Mouse (Mus musculus): ENCODE data around the gene Stard5. TPM values are rescaled to one million over a fixed set of nuclear protein-coding genes. Genes with fewer than 3 reads are reported as not detected.

The Stard5 gene
- polyA plus RNA-seq, 1 experiment from 2014 or later: 12.0 TPM

DNA sequence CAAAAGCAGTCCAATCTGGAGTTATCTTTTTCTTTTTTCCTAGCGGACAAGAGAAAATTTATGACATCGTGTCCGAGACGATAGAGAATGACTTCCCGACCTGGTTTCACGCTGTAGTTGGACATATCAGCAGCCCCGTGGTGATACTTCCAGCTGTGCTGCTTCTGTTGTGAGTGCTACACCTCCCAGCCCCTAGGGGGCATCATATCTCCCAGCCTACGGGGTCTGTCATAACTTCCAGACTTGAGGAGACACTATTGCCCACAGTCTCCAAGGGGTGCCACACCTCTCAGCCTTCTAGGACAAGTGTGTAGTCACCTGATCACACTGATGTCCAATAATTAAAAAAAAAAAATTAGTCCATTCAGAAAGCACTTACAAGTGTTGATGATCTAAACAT is 15.9 kb upstream of the Stard5 start:
- H3K9ac ChIP-seq (replicated peaks): no peak overlapping the region
- no peak overlapping the region for H3K4me2 ChIP-seq (replicated peaks)
- H3K9me3 ChIP-seq: no peaks in the 10 kb centered on the region
- H3K36me3 ChIP-seq: no peaks in the 10 kb centered on the region
- 89% methylated on average over 8 of the region's 8 CpGs for WGBS
- H3K4me1 ChIP-seq: no peaks in the 10 kb centered on the region
- no peak overlapping the region for H3K4me3 ChIP-seq
- no peaks in the 10 kb centered on the region for H3K27me3 ChIP-seq
- ATAC-seq (ENCODE audit: low FRiP score, low read depth): no peak
- H3K27ac ChIP-seq (replicated peaks): no peak overlapping the region

DNA sequence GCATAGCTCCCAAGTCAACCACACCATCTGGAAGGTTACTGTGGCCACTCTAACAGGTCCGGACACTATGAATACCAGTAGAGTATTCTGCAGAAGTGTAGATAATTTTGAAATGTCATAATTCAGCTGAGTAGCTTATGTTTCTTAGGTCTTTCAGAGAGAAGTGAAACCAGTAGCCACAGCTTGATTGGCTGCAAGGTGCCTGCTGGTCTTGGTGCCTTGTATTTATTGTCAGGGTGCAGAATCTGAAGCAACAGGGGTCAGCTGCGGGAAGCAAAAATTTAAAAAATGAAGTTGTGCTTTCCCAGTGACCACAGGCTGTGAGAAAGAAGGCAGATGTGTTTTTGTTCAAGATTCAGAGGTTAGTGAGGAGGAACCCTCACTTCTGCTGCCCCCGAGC is 15.5 kb upstream of the Stard5 start:
- H3K4me2 ChIP-seq (replicated peaks): no peak overlapping the region
- no peak for ATAC-seq (ENCODE audit: low FRiP score, low read depth)

GRCm38 (mm10) chr7:83618709-83619108 is 13.1 kb upstream of the Stard5 start:
- WGBS: 85% methylated on average over 1 of the region's 1 CpGs
- Histone ChIP-seq H3K9me3 (no peaks in the 10 kb centered on the region), H3K36me3 (no peaks in the 10 kb centered on the region), H3K9ac (replicated peaks) (no peak overlapping the region), H3K27me3 (no peaks in the 10 kb centered on the region), H3K4me2 (replicated peaks) (no peak overlapping the region), H3K4me3 (no peak overlapping the region), H3K27ac (replicated peaks) (no peak overlapping the region), H3K4me1 (no peaks in the 10 kb centered on the region)
- no peak for ATAC-seq (ENCODE audit: low FRiP score, low read depth)

More for the DNA sequence above, 15.5 kb upstream of the Stard5 start:
- Histone ChIP-seq H3K27ac (replicated peaks) (no peak overlapping the region), H3K4me3 (no peak overlapping the region), H3K9me3 (no peaks in the 10 kb centered on the region), H3K9ac (replicated peaks) (no peak overlapping the region), H3K27me3 (no peaks in the 10 kb centered on the region), H3K36me3 (no peaks in the 10 kb centered on the region), H3K4me1 (no peaks in the 10 kb centered on the region)
- 90% methylated on average over 3 of the region's 3 CpGs for WGBS

DNA sequence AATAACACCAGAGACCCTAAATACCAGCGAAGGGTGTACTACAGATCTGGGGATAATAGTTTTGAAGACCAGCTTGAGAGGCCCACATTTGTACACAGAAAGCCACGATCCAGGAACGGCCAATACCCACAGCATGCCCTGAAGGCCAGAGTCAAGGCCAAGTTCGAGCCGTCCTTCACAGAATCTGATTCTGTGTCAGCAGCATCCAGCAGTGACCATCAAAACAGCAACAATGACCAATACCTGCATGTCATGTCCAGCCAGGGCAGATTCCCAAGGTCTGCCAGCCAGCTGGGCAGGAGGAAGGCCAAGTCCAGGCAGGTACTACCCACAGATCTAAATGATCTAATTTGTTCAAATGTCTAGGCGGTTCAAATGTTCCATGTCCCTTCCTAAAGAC is 9.2 kb upstream of the Stard5 start:
- H3K4me2 ChIP-seq (replicated peaks): no peak overlapping the region
- ATAC-seq (ENCODE audit: low FRiP score, low read depth): no peak
- 95% methylated on average over 6 of the region's 6 CpGs for WGBS

GRCm38 (mm10) chr7:83624065-83624464 is 7.7 kb upstream of the Stard5 start:
- H3K27me3 ChIP-seq: no peaks in the 10 kb centered on the region
- no peaks in the 10 kb centered on the region for H3K36me3 ChIP-seq
- no peaks in the 10 kb centered on the region for H3K4me1 ChIP-seq
- no peak overlapping the region for H3K27ac ChIP-seq (replicated peaks)
- H3K9ac ChIP-seq (replicated peaks): no peak overlapping the region
- ATAC-seq (ENCODE audit: low FRiP score, low read depth): no peak
- WGBS: 74% methylated on average over 1 of the region's 1 CpGs
- H3K9me3 ChIP-seq: no peaks in the 10 kb centered on the region
- no peak overlapping the region for H3K4me3 ChIP-seq
- no peak overlapping the region for H3K4me2 ChIP-seq (replicated peaks)

More for the DNA sequence above, 9.2 kb upstream of the Stard5 start:
- Histone ChIP-seq H3K27me3 (no peaks in the 10 kb centered on the region), H3K9ac (replicated peaks) (no peak overlapping the region), H3K27ac (replicated peaks) (no peak overlapping the region), H3K36me3 (no peaks in the 10 kb centered on the region), H3K4me1 (no peaks in the 10 kb centered on the region), H3K9me3 (no peaks in the 10 kb centered on the region), H3K4me3 (no peak overlapping the region)

DNA sequence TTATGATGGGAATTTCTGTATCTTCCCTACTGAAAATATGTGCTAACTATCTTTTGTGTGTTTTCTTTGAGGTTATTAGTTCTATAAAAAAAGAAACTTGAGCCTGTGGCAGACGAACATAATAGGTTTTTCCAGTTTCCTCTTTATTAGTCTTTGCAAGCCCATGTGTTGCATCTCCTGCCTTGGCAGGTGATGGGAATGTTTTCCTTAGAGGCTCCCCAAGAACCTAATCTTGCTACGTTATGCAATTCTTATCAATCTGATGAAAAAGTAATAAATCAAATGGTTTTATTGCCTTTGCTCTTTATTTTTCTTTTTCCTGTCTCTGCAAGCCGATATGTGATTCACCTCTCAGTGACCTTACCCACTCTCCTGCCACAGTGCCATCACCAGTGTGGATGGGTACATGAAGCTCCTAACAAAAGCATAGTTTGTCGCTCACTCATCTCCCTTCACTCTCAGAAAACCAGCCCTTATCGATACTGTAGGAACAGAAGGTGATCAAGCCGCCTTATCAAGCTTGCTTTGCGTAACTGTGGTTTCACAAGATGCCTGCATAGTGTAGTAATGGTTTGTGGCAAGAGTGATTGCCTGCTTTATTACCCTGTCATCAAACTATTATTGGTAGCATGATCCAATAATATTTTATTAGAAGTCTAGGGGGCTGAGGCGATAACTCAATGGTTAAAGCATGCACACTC is 5.1 kb upstream of the Stard5 start:
- no peak overlapping the region for H3K4me2 ChIP-seq (replicated peaks)
- H3K4me1 ChIP-seq: peaks cover 9% of the 10 kb centered on the region
- H3K36me3 ChIP-seq: no peaks in the 10 kb centered on the region
- WGBS: 90% methylated on average over 8 of the region's 8 CpGs
- no peak overlapping the region for H3K4me3 ChIP-seq
- no peaks in the 10 kb centered on the region for H3K27me3 ChIP-seq
- H3K9me3 ChIP-seq: no peaks in the 10 kb centered on the region
- ATAC-seq (ENCODE audit: low FRiP score, low read depth): no peak
- H3K27ac ChIP-seq (replicated peaks): no peak overlapping the region
- H3K9ac ChIP-seq (replicated peaks): no peak overlapping the region

DNA sequence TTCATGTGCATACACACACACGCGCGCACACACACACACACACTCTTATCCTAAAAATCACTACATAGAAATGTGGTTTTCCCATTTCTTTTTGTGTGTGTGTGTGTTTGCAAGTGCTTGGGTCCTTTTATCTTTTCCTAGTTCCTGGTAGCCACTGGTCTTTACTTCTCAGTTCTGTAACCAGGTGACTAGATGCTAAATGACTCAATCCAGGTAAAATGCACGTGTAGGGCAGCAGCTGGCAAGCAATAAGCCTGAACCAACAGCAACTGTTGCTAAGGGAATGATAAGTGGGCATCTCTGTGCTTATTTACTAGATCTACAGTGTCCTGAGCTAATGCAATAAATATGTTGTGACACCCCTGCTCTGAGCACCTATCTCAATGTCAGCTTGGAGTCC is 4.4 kb upstream of the Stard5 start:
- H3K4me3 ChIP-seq: no peak overlapping the region
- no peak for ATAC-seq (ENCODE audit: low FRiP score, low read depth)
- no peaks in the 10 kb centered on the region for H3K9me3 ChIP-seq
- no peaks in the 10 kb centered on the region for H3K27me3 ChIP-seq
- H3K4me1 ChIP-seq: peaks cover 9% of the 10 kb centered on the region
- WGBS: 86% methylated on average over 4 of the region's 4 CpGs
- no peaks in the 10 kb centered on the region for H3K36me3 ChIP-seq
- H3K27ac ChIP-seq (replicated peaks): no peak overlapping the region
- no peak overlapping the region for H3K9ac ChIP-seq (replicated peaks)
- no peak overlapping the region for H3K4me2 ChIP-seq (replicated peaks)

DNA sequence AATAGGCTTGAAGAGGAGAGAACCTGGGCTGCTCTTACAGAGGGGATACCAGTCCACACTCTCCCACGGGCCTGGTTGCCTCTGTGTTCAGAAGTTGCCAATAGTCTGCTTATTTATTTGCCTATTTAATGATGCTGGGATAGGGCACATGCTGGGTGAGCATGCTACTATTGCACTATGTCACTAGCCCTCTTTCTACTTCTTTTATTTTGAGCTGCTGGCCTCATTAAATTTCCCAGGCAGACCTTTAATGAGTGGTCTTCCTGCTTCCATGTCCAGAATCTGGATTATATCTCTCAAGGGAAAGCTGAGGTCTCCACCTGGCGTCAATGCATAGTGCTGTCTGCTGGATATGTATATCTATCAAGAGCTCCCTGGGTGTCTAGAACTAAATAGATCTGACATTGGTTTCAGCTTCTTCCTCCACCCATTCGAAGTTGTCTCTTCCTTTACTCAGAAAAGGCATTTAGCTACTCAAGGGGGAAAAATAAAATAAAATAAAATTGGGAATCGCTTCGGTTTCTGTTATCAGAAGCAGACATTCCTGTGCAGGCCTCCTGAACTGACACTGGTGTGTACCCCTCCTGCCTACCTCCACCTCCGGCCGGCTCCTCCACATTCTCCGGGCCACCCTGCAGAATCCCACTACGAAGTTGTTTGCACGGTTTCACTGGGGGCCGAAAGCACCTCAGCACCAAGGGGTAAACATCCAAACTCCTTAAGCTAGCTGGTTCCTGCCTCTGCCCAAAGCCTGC is 509 bp upstream of the Stard5 start:
- peak overlapping the region; percentile 71 for H3K9ac ChIP-seq (replicated peaks)
- 14% methylated on average over 11 of the region's 11 CpGs for WGBS

GRCm38 (mm10) chr7:83632682-83633120 is 942 bp downstream of the Stard5 start:
- H3K9me3 ChIP-seq: no peaks in the 10 kb centered on the region
- peak overlapping the region; percentile 80 for H3K4me2 ChIP-seq (replicated peaks)
- peaks cover 21% of the 10 kb centered on the region for H3K4me1 ChIP-seq
- ATAC-seq (ENCODE audit: low FRiP score, low read depth): no peak
- 0 out of 2 replicates have a peak, but pooled peaks cover 4% of the 10 kb centered on the region for H3K27me3 ChIP-seq
- H3K27ac ChIP-seq (replicated peaks): no peak overlapping the region
- WGBS: 53% methylated on average over 6 of the region's 6 CpGs
- H3K4me3 ChIP-seq: peak overlapping the region; percentile 65
- no peak overlapping the region for H3K9ac ChIP-seq (replicated peaks)
- peaks cover 8% of the 10 kb centered on the region; the same call in 1 of the 2 replicates for H3K36me3 ChIP-seq

More for the DNA sequence above, 509 bp upstream of the Stard5 start:
- Histone ChIP-seq H3K9me3 (no peaks in the 10 kb centered on the region), H3K27me3 (0 out of 2 replicates have a peak, but pooled peaks cover 4% of the 10 kb centered on the region), H3K4me1 (peaks cover 21% of the 10 kb centered on the region), H3K4me3 (peak overlapping the region; percentile 65), H3K27ac (replicated peaks) (peak overlapping the region; percentile 36; the same call in 1 of the 2 replicates), H3K36me3 (no peaks in the 10 kb centered on the region), H3K4me2 (replicated peaks) (peak overlapping the region; percentile 80)
- peak; percentile 81; the same call in 1 of the 2 replicates for ATAC-seq (ENCODE audit: low FRiP score, low read depth)

- Histone ChIP-seq H3K4me2 (replicated peaks) (no peak overlapping the region), H3K9me3 (no peaks in the 10 kb centered on the region), H3K27me3 (0 out of 2 replicates have a peak, but pooled peaks cover 4% of the 10 kb centered on the region), H3K27ac (replicated peaks) (no peak overlapping the region), H3K9ac (replicated peaks) (no peak overlapping the region), H3K36me3 (peaks cover 9% of the 10 kb centered on the region; the same call in 1 of the 2 replicates), H3K4me1 (peaks cover 21% of the 10 kb centered on the region), H3K4me3 (no peak overlapping the region)
- ATAC-seq (ENCODE audit: low FRiP score, low read depth): no peak
- WGBS: 94% methylated on average over 6 of the region's 6 CpGs
These were observed 2.1 kb downstream of the Stard5 start for GRCm38 (mm10) chr7:83633856-83634255.

DNA sequence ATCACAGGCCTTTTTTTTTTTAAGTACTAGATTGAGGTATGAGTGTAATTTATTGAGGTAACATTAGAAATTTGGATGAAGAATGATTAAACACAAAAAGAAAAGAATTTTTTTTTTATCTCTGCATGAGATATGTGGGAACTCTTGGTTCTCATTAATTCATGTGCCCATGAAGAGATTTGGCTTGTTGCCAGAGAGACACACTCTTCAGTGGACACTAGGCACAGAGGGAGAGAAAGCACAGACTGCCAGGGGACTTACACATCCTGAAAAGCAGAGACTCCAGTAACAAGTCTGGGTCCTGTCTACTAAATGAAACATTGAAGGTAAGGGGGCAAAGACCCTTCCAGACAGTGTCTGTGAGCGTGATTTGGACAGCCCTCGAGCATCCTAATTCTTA is 4.0 kb downstream of the Stard5 start:
- Histone ChIP-seq H3K36me3 (peaks cover 9% of the 10 kb centered on the region; the same call in 1 of the 2 replicates), H3K4me3 (no peak overlapping the region), H3K4me1 (peaks cover 21% of the 10 kb centered on the region), H3K27ac (replicated peaks) (no peak overlapping the region), H3K27me3 (0 out of 2 replicates have a peak, but pooled peaks cover 4% of the 10 kb centered on the region), H3K9me3 (no peaks in the 10 kb centered on the region), H3K4me2 (replicated peaks) (no peak overlapping the region), H3K9ac (replicated peaks) (no peak overlapping the region)
- 96% methylated on average over 2 of the region's 2 CpGs for WGBS
- no peak for ATAC-seq (ENCODE audit: low FRiP score, low read depth)

DNA sequence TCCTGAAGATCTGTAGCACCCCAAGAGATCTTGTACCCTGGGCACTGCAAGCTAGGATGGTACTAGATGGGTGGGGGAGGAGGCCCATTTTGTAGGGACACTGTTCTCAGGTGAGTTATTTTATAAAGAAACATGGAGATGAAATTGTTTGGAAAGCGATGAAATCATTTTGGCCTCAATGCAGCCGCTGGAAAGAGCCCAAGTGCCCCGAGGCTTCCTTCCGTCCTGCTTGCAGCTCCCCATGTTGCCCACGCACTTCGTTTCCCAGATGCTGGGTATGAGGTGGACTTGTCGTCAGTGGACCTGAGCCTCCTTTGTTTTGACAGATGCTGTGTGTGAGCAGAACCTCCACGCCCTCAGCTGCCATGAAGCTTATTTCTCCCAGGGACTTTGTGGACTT is 4.7 kb downstream of the Stard5 start:
- Histone ChIP-seq H3K9ac (replicated peaks) (no peak overlapping the region), H3K27ac (replicated peaks) (no peak overlapping the region)

More for the DNA sequence above, 4.7 kb downstream of the Stard5 start:
- 0 out of 2 replicates have a peak, but pooled peaks cover 4% of the 10 kb centered on the region for H3K27me3 ChIP-seq
- no peak overlapping the region for H3K4me3 ChIP-seq
- no peak overlapping the region for H3K4me2 ChIP-seq (replicated peaks)
- H3K9me3 ChIP-seq: no peaks in the 10 kb centered on the region
- ATAC-seq (ENCODE audit: low FRiP score, low read depth): no peak
- peaks cover 14% of the 10 kb centered on the region for H3K4me1 ChIP-seq
- WGBS: 89% methylated on average over 8 of the region's 8 CpGs
- peaks cover 9% of the 10 kb centered on the region; the same call in 1 of the 2 replicates for H3K36me3 ChIP-seq
